Mouse (Mus musculus) heart, postnatal 0 days (tissue): Measurements from ENCODE around the gene Atrnl1.

ENCODE experiments used
- CTCF ChIP-seq: IDR thresholded peaks from 2 replicates; pipeline ENCODE4 v1.5.1; 2016; ENCODE audit warnings: antibody characterized with exemption, control low read depth, low read depth
- EP300 ChIP-seq: IDR thresholded peaks from 2 replicates; pipeline ENCODE4 v1.6.1; 2016; ENCODE audit warnings: antibody characterized with exemption, low read depth

GRCm38 (mm10) chr19:57605941-57606340 is 4.9 kb upstream of the Atrnl1 start:
- TF ChIP-seq CTCF = no peak
- no peak for TF ChIP-seq EP300
